Mouse (Mus musculus): Measurements from ENCODE around the gene Abcf3. TPM values are rescaled to one million over a fixed set of nuclear protein-coding genes. Genes with fewer than 3 reads are reported as not detected.

Abcf3 gene
- polyA plus RNA-seq, 1 experiment from 2014 or later: 59.5 TPM

GRCm38 (mm10) chr16:20555000-20555399, 6.6 kb downstream of the Abcf3 start:
- H3K4me1 ChIP-seq (ENCODE audit: control insufficient read depth, insufficient read depth, low read length): no peaks in the 10 kb centered on the region
- no peak overlapping the region for H3K4me3 ChIP-seq (ENCODE audit: low read depth, low read length)
- peaks cover 30% of the 10 kb centered on the region for H3K36me3 ChIP-seq (ENCODE audit: control insufficient read depth, insufficient read depth, low read length)
- no peak for DNase-seq (ENCODE audit: low spot score)
- H3K4me2 ChIP-seq (ENCODE audit: low read depth): no peak overlapping the region
- no peaks in the 10 kb centered on the region for H3K27me3 ChIP-seq (ENCODE audit: control insufficient read depth, insufficient read depth, low read length)
- ATAC-seq (ENCODE audit: insufficient read depth, low FRiP score, low TSS enrichment): no peak
- 95% methylated on average over 6 of the region's 6 CpGs for WGBS
- no peaks in the 10 kb centered on the region for H3K9me3 ChIP-seq (ENCODE audit: control insufficient read depth, low read length)
- H3K27ac ChIP-seq (ENCODE audit: low read depth, low read length): no peak overlapping the region
- H3K9ac ChIP-seq (ENCODE audit: low read length): no peak overlapping the region

- no peak for DNase-seq (ENCODE audit: low spot score)
- Histone ChIP-seq H3K27me3 (ENCODE audit: control insufficient read depth, insufficient read depth, low read length) (no peaks in the 10 kb centered on the region), H3K27ac (ENCODE audit: low read depth, low read length) (no peak overlapping the region), H3K4me3 (ENCODE audit: low read depth, low read length) (no peak overlapping the region), H3K9me3 (ENCODE audit: control insufficient read depth, low read length) (no peaks in the 10 kb centered on the region), H3K4me2 (ENCODE audit: low read depth) (no peak overlapping the region), H3K4me1 (ENCODE audit: control insufficient read depth, insufficient read depth, low read length) (no peaks in the 10 kb centered on the region), H3K9ac (ENCODE audit: low read length) (no peak overlapping the region), H3K36me3 (ENCODE audit: control insufficient read depth, insufficient read depth, low read length) (peaks cover 31% of the 10 kb centered on the region)
- 80% methylated on average over 7 of the region's 7 CpGs for WGBS
- ATAC-seq (ENCODE audit: insufficient read depth, low FRiP score, low TSS enrichment): no peak
Measured at GRCm38 (mm10) chr16:20557381-20557780, 9.0 kb downstream of the Abcf3 start.

- Histone ChIP-seq H3K9me3 (ENCODE audit: control insufficient read depth, low read length) (no peaks in the 10 kb centered on the region), H3K4me3 (ENCODE audit: low read depth, low read length) (no peak overlapping the region), H3K4me2 (ENCODE audit: low read depth) (no peak overlapping the region), H3K9ac (ENCODE audit: low read length) (no peak overlapping the region), H3K4me1 (ENCODE audit: control insufficient read depth, insufficient read depth, low read length) (no peaks in the 10 kb centered on the region), H3K36me3 (ENCODE audit: control insufficient read depth, insufficient read depth, low read length) (peaks cover 11% of the 10 kb centered on the region), H3K27me3 (ENCODE audit: control insufficient read depth, insufficient read depth, low read length) (no peaks in the 10 kb centered on the region), H3K27ac (ENCODE audit: low read depth, low read length) (no peak overlapping the region)
- no peak for DNase-seq (ENCODE audit: low spot score)
- ATAC-seq (ENCODE audit: insufficient read depth, low FRiP score, low TSS enrichment): no peak
- 74% methylated on average over 1 of the region's 1 CpGs for WGBS
Measured at GRCm38 (mm10) chr16:20565075-20565474, 16.7 kb downstream of the Abcf3 start.

- H3K27me3 ChIP-seq (ENCODE audit: control insufficient read depth, insufficient read depth, low read length): peaks cover 51% of the 10 kb centered on the region
- ATAC-seq (ENCODE audit: insufficient read depth, low FRiP score, low TSS enrichment): peak; percentile 61
- under 1% methylated on average over 23 of the region's 24 CpGs for WGBS
- no peaks in the 10 kb centered on the region for H3K36me3 ChIP-seq (ENCODE audit: control insufficient read depth, insufficient read depth, low read length)
- no peak within 1 kb of the TSS for H3K27ac ChIP-seq (ENCODE audit: low read depth, low read length)
- H3K4me2 ChIP-seq (ENCODE audit: low read depth): peak within 1 kb of the TSS; percentile 83
- peak within 1 kb of the TSS; percentile 48 for H3K9ac ChIP-seq (ENCODE audit: low read length)
- H3K4me1 ChIP-seq (ENCODE audit: control insufficient read depth, insufficient read depth, low read length): 0 out of 2 replicates have a peak, but pooled peaks cover 4% of the 10 kb centered on the region
- H3K9me3 ChIP-seq (ENCODE audit: control insufficient read depth, low read length): no peaks in the 10 kb centered on the region
- H3K4me3 ChIP-seq (ENCODE audit: low read depth, low read length): peak within 1 kb of the TSS; percentile 46
- no peak for DNase-seq (ENCODE audit: low spot score)
Measured at GRCm38 (mm10) chr16:20589366-20589938, 41.1 kb downstream of the Abcf3 start, which contains the start of gene Vwa5b2. TSS of gene Vwa5b2 (plus strand) at chr16:20589471.

DNA sequence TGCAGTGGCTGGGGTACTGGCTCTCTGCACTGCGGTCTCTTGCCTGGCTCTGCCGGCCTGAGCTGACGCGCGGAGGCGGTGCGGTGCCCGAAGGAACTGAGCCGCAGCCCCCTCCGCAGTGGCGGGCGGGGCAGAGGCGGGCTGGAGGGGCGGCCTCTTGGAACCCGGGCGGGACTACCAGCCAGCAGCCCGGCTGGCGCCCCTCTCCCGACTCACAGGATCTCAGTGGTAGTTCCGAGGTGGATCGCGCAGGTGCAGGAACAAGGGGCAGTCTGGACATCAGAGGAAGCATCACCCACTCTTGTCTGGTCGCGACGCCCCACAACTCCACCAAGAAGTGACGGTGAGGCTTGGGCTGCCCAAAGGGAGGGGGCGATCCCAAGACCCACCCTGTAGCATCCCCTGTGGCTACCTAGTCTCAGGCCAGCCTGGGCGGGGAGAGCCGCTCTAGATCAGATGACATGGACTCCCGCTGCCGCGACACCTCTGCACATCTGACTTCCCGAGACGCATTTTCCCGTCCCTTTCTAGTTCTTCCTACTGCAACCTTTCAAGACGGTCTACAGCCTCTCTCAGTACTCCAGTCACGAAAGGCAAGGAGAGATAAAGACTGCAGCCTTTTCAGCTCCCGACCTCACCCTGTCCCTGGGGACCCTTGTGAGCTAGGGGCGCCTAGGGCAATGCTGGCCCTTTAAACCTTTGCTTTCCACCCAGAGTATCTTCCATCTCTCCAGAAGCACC, 41.7 kb downstream of the Abcf3 start:
- Histone ChIP-seq H3K9me3 (ENCODE audit: control insufficient read depth, low read length) (no peaks in the 10 kb centered on the region), H3K36me3 (ENCODE audit: control insufficient read depth, insufficient read depth, low read length) (no peaks in the 10 kb centered on the region), H3K27me3 (ENCODE audit: control insufficient read depth, insufficient read depth, low read length) (peaks cover 51% of the 10 kb centered on the region), H3K4me1 (ENCODE audit: control insufficient read depth, insufficient read depth, low read length) (0 out of 2 replicates have a peak, but pooled peaks cover 4% of the 10 kb centered on the region), H3K9ac (ENCODE audit: low read length) (peak overlapping the region; percentile 48), H3K4me3 (ENCODE audit: low read depth, low read length) (peak overlapping the region; percentile 46), H3K27ac (ENCODE audit: low read depth, low read length) (no peak overlapping the region), H3K4me2 (ENCODE audit: low read depth) (peak overlapping the region; percentile 83)
- WGBS: under 1% methylated on average over 38 of the region's 39 CpGs
- ATAC-seq (ENCODE audit: insufficient read depth, low FRiP score, low TSS enrichment): peak; percentile 76
- peak; percentile 68 for DNase-seq (ENCODE audit: low spot score)

GRCm38 (mm10) chr16:20590680-20591038, 42.3 kb downstream of the Abcf3 start:
- Histone ChIP-seq H3K4me3 (ENCODE audit: low read depth, low read length) (peak overlapping the region; percentile 46), H3K9me3 (ENCODE audit: control insufficient read depth, low read length) (no peaks in the 10 kb centered on the region), H3K4me2 (ENCODE audit: low read depth) (peak overlapping the region; percentile 83), H3K27ac (ENCODE audit: low read depth, low read length) (no peak overlapping the region), H3K27me3 (ENCODE audit: control insufficient read depth, insufficient read depth, low read length) (peaks cover 51% of the 10 kb centered on the region), H3K9ac (ENCODE audit: low read length) (peak overlapping the region; percentile 48; the same call in 1 of the 2 replicates), H3K4me1 (ENCODE audit: control insufficient read depth, insufficient read depth, low read length) (0 out of 2 replicates have a peak, but pooled peaks cover 4% of the 10 kb centered on the region), H3K36me3 (ENCODE audit: control insufficient read depth, insufficient read depth, low read length) (no peaks in the 10 kb centered on the region)
- WGBS: 2% methylated on average over 17 of the region's 17 CpGs
- DNase-seq (ENCODE audit: low spot score) (no peak), ATAC-seq (ENCODE audit: insufficient read depth, low FRiP score, low TSS enrichment) (0 out of 2 replicates have a peak, but pooled peaks have one; percentile 21)

- Histone ChIP-seq H3K9ac (ENCODE audit: low read length) (no peak overlapping the region), H3K4me2 (ENCODE audit: low read depth) (peak overlapping the region; percentile 83), H3K27me3 (ENCODE audit: control insufficient read depth, insufficient read depth, low read length) (peaks cover 51% of the 10 kb centered on the region), H3K9me3 (ENCODE audit: control insufficient read depth, low read length) (no peaks in the 10 kb centered on the region), H3K4me3 (ENCODE audit: low read depth, low read length) (peak overlapping the region; percentile 46; the same call in 1 of the 2 replicates), H3K4me1 (ENCODE audit: control insufficient read depth, insufficient read depth, low read length) (0 out of 2 replicates have a peak, but pooled peaks cover 4% of the 10 kb centered on the region), H3K27ac (ENCODE audit: low read depth, low read length) (no peak overlapping the region), H3K36me3 (ENCODE audit: control insufficient read depth, insufficient read depth, low read length) (no peaks in the 10 kb centered on the region)
- DNase-seq (ENCODE audit: low spot score) (no peak), ATAC-seq (ENCODE audit: insufficient read depth, low FRiP score, low TSS enrichment) (no peak; the same call in 1 of the 2 replicates)
- 4% methylated on average over 46 of the region's 48 CpGs for WGBS
Measured at GRCm38 (mm10) chr16:20591076-20591705, 42.8 kb downstream of the Abcf3 start.

DNA sequence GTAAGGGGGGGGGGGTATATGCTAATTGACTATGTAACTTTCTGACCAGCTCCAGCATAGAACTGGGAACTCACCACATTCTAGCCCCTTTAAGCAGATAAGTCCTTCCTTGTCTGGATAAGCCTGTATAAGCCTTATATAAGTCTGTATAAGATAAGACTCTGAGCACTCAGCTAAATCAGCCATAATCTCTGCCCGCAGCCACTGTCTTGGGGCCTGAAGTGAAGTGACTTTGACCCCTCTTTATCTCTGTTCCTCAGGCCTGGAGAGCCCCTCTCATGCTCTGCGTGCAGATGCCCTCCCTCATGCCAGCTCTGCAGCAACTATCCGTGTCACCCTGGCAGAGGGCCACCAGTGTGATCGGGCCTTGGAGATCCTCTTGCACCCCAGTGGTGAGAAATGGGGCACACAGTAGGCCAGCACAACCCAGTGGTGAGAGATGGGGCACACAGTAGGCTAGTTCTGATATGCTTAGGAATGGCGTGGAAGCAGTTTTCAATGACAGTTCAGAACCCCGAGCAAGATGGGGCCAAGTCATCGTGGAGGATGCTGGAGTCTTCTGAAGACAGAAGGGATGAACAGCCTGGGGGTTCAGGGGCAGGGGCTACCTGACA, 46.8 kb downstream of the Abcf3 start:
- no peak overlapping the region for H3K9ac ChIP-seq (ENCODE audit: low read length)
- H3K4me1 ChIP-seq (ENCODE audit: control insufficient read depth, insufficient read depth, low read length): 0 out of 2 replicates have a peak, but pooled peaks cover 4% of the 10 kb centered on the region
- H3K9me3 ChIP-seq (ENCODE audit: control insufficient read depth, low read length): no peaks in the 10 kb centered on the region
- H3K27ac ChIP-seq (ENCODE audit: low read depth, low read length): no peak overlapping the region
- peaks cover 32% of the 10 kb centered on the region for H3K27me3 ChIP-seq (ENCODE audit: control insufficient read depth, insufficient read depth, low read length)
- no peak for ATAC-seq (ENCODE audit: insufficient read depth, low FRiP score, low TSS enrichment)
- no peaks in the 10 kb centered on the region for H3K36me3 ChIP-seq (ENCODE audit: control insufficient read depth, insufficient read depth, low read length)
- no peak overlapping the region for H3K4me2 ChIP-seq (ENCODE audit: low read depth)
- DNase-seq (ENCODE audit: low spot score): no peak
- 82% methylated on average over 7 of the region's 7 CpGs for WGBS
- H3K4me3 ChIP-seq (ENCODE audit: low read depth, low read length): no peak overlapping the region

All from neural tube, embryonic 11.5 days (tissue).